Mouse (Mus musculus) ES-E14 (cell line): ENCODE data around the gene Atxn10.

ENCODE experiments used
- CHD2 ChIP-seq: IDR thresholded peaks from 2 replicates; pipeline ENCODE4 v1.6.1; 2014; ENCODE audit warnings: mild to moderate bottlenecking, low read depth, low read length, inconsistent platforms
- ZC3H11A ChIP-seq: IDR thresholded peaks from 2 replicates; pipeline ENCODE4 v1.6.1; 2012; ENCODE audit warnings: low read depth, mild to moderate bottlenecking, inconsistent platforms, low read length, borderline replicate concordance

- TF ChIP-seq ZC3H11A = no peak
- TF ChIP-seq CHD2 = no peak
These were observed 1.9 kb downstream of the Atxn10 start for GRCm38 (mm10) chr15:85337979-85338378.
